Mouse (Mus musculus) splenic B cell, adult 2 months (primary cell): Measurements from ENCODE around the gene Fezf2.

Source experiments
- DNase-seq: peaks from one replicate; pipeline ENCODE4 v3.0.0-alpha.2; 2011; ENCODE audit warnings: low read depth, low spot score
- H3K27me3 ChIP-seq: 2 replicates; pipeline ENCODE4 v1.6.1; 2012; ENCODE audit warnings: mild to moderate bottlenecking, low read length, moderate library complexity, mixed read lengths; ENCODE audit not compliant: control insufficient read depth, poor library complexity, insufficient read depth, severe bottlenecking
- H3K36me3 ChIP-seq: 2 replicates; pipeline ENCODE4 v1.6.1; 2012; ENCODE audit warnings: mild to moderate bottlenecking, low read length, moderate library complexity, mixed read lengths; ENCODE audit not compliant: control insufficient read depth, poor library complexity, insufficient read depth, severe bottlenecking

Fezf2 gene

DNA sequence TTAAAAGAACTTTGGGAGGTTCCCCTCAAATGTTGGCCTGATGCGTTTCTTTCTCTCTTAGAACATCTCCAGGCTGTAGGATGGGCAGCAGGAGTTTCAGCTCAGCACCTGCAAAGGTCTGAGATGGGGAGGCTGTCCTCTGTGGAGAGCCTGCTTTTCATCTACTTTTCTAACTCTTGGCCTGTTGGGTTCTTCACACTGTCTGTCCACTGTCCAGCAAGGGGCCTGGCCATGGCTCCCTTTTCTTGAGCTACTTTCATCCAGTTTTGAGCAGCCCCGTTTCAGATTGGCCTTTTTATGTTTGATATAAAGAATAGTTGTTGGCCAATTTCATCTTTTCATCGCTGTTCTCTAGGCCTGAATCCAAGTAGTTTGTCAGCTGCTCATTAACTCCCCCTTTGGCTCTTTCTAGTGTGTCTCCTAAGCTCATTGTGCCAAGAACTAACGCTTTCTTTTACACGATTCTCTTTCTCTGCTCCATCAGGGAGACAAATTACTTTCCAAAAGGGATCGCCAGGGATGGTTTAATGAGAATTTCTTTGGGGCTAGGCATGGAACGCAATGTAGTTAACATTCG lies 10.5 kb downstream of the Fezf2 start:
- Histone ChIP-seq H3K36me3 (no peaks in the 10 kb centered on the region), H3K27me3 (0 out of 2 replicates have a peak, but pooled peaks cover 2% of the 10 kb centered on the region)
- no peak for DNase-seq

GRCm38 (mm10) chr14:12334925-12335324 lies 13.1 kb downstream of the Fezf2 start:
- Histone ChIP-seq H3K36me3 (no peaks in the 10 kb centered on the region), H3K27me3 (no peaks in the 10 kb centered on the region)
- DNase-seq, result no peak

DNA sequence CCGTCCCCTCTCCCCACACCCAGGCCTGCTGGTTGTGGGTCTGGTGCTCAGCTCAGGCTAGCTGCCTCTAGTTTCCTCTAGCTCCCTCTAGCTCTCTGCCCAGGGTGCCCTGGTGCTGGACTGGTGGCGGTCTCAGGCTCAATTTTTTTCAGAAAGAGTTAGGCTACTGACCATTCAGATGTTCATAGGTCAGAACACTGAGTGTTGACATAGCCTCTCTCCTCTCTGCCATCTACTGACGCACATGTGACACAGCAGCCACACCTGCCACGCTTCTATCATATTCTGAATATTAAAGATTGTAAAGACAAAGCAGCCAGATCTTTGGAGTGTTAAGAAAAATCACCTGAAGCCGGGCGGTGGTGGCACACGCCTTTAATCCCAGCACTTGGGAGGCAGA lies 14.4 kb downstream of the Fezf2 start:
- no peak for DNase-seq
- Histone ChIP-seq H3K27me3 (no peaks in the 10 kb centered on the region), H3K36me3 (no peaks in the 10 kb centered on the region)

GRCm38 (mm10) chr14:12303106-12303505 lies 44.9 kb downstream of the Fezf2 start:
- no peaks in the 10 kb centered on the region; the same call in 1 of the 2 replicates for H3K36me3 ChIP-seq
- no peaks in the 10 kb centered on the region for H3K27me3 ChIP-seq
- DNase-seq, result no peak

GRCm38 (mm10) chr14:12300677-12301076 lies 47.3 kb downstream of the Fezf2 start:
- no peak for DNase-seq

DNA sequence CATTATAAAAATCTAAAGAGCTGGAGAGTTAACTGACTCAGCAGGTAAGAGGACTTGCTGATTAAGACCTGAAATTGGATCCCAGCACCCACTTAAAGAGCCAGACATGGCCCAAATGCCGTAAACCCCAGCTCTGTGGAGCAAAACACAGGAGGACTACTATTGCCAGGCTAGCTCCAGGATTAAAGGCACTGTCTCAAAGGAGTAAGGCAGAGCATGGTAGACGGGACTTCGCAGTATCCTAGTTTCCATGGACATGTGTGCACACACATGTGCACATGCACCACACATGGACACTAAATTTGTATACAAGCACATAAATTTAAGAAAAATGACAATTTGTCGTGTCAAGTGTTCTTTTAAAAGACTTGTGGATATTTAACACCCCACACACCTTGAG lies 47.7 kb downstream of the Fezf2 start:
- Histone ChIP-seq H3K36me3 (no peaks in the 10 kb centered on the region; the same call in 1 of the 2 replicates), H3K27me3 (no peaks in the 10 kb centered on the region)
- DNase-seq, result no peak

More at GRCm38 (mm10) chr14:12300677-12301076, 47.3 kb downstream of the Fezf2 start:
- Histone ChIP-seq H3K36me3 (no peaks in the 10 kb centered on the region; the same call in 1 of the 2 replicates), H3K27me3 (no peaks in the 10 kb centered on the region)

DNA sequence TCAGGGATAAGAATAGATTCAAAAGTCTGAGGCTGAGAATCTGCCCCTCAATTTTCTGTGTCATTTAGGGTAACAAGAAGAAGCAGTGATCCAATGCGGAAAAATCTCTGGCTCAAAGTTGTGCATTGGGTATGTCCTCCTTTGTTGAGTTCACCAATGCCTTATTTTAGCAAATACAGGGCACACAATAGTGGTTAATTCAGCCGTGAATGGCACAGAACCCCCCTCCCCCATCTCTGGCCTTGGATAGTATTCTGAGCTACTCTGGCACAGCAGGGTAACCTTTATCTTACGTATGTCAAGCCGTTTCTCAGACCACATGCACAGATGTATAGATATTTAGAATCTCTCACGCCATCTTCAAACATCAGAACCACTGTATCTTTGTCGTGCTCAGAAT lies 48.3 kb downstream of the Fezf2 start:
- DNase-seq, result no peak
- Histone ChIP-seq H3K27me3 (no peaks in the 10 kb centered on the region), H3K36me3 (no peaks in the 10 kb centered on the region; the same call in 1 of the 2 replicates)

DNA sequence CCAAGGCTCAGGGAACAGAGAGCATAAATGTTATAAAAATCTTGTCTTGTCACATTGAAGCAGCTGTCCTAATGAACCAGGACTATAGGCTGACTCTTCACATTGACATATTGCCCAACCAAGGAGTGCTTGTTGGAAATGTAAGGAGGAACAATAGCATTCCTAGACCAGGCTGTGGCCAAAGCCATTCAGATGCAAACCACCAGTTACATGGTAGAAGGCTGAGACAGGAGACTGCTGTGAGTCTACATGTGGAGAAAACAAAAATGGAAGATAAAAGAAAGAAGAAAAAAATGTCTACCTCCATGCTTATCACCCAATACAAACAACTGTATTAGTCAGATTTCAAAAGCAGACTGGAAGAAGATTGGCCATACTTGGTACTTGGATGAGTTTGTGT lies 48.8 kb downstream of the Fezf2 start:
- no peak for DNase-seq
- no peaks in the 10 kb centered on the region; the same call in 1 of the 2 replicates for H3K36me3 ChIP-seq
- H3K27me3 ChIP-seq, result no peaks in the 10 kb centered on the region

GRCm38 (mm10) chr14:12296391-12296790 lies 51.6 kb downstream of the Fezf2 start:
- DNase-seq, result no peak
- H3K27me3 ChIP-seq, result no peaks in the 10 kb centered on the region

More at GRCm38 (mm10) chr14:12296391-12296790, 51.6 kb downstream of the Fezf2 start:
- H3K36me3 ChIP-seq, result no peaks in the 10 kb centered on the region; the same call in 1 of the 2 replicates
